Mouse (Mus musculus): ENCODE data around the gene Nr3c2.

Nr3c2 gene

GRCm38 (mm10) chr8:76971761-76972404 is 72.6 kb downstream of the Nr3c2 start:
- no peak for DNase-seq (ENCODE audit: low spot score)

GRCm38 (mm10) chr8:76972947-76973552 is 73.8 kb downstream of the Nr3c2 start:
- DNase-seq (ENCODE audit: low spot score): no peak

GRCm38 (mm10) chr8:76977907-76978306 is 78.7 kb downstream of the Nr3c2 start:
- DNase-seq (ENCODE audit: low spot score): no peak

GRCm38 (mm10) chr8:76984082-76984481 is 84.8 kb downstream of the Nr3c2 start:
- DNase-seq (ENCODE audit: low spot score): no peak

- no peak for DNase-seq (ENCODE audit: low spot score)
These were observed 85.6 kb downstream of the Nr3c2 start for GRCm38 (mm10) chr8:76984851-76985250.

- no peak for DNase-seq (ENCODE audit: low spot score)
These were observed 88.6 kb downstream of the Nr3c2 start for GRCm38 (mm10) chr8:76987876-76988275.

GRCm38 (mm10) chr8:76998276-76998675 is 99.0 kb downstream of the Nr3c2 start:
- no peak for DNase-seq (ENCODE audit: low spot score)

- DNase-seq (ENCODE audit: low spot score): no peak
These were observed 110.2 kb downstream of the Nr3c2 start for GRCm38 (mm10) chr8:77009425-77009824.

GRCm38 (mm10) chr8:77011985-77012384 is 112.7 kb downstream of the Nr3c2 start:
- no peak for DNase-seq (ENCODE audit: low spot score)

GRCm38 (mm10) chr8:77012641-77013040 is 113.4 kb downstream of the Nr3c2 start:
- DNase-seq (ENCODE audit: low spot score): no peak

- no peak for DNase-seq (ENCODE audit: low spot score)
These were observed 117.5 kb downstream of the Nr3c2 start for GRCm38 (mm10) chr8:77016713-77017112.

- no peak for DNase-seq (ENCODE audit: low spot score)
These were observed 124.8 kb downstream of the Nr3c2 start for GRCm38 (mm10) chr8:77023837-77024710.

GRCm38 (mm10) chr8:77031213-77031612 is 132.0 kb downstream of the Nr3c2 start:
- DNase-seq (ENCODE audit: low spot score): no peak

GRCm38 (mm10) chr8:77033706-77034464 is 134.6 kb downstream of the Nr3c2 start:
- no peak for DNase-seq (ENCODE audit: low spot score)

- DNase-seq (ENCODE audit: low spot score): no peak
These were observed 135.2 kb downstream of the Nr3c2 start for GRCm38 (mm10) chr8:77034465-77034829.

- no peak for DNase-seq (ENCODE audit: low spot score)
These were observed 142.0 kb downstream of the Nr3c2 start for GRCm38 (mm10) chr8:77041214-77041613.

GRCm38 (mm10) chr8:77044849-77045248 is 145.6 kb downstream of the Nr3c2 start:
- DNase-seq (ENCODE audit: low spot score): no peak

GRCm38 (mm10) chr8:77045711-77046110 is 146.5 kb downstream of the Nr3c2 start:
- DNase-seq (ENCODE audit: low spot score): no peak

- DNase-seq (ENCODE audit: low spot score): no peak
These were observed 147.0 kb downstream of the Nr3c2 start for GRCm38 (mm10) chr8:77046217-77046616.

- DNase-seq (ENCODE audit: low spot score): no peak
These were observed 147.5 kb downstream of the Nr3c2 start for GRCm38 (mm10) chr8:77046731-77047130.

GRCm38 (mm10) chr8:77051399-77052275 is 152.4 kb downstream of the Nr3c2 start:
- DNase-seq (ENCODE audit: low spot score): no peak

All from layer of hippocampus, adult 9-10 months (tissue).